Mouse (Mus musculus) neutrophil, adult 83 days (primary cell): Measurements from ENCODE around the gene Srp9. TPM values are rescaled to one million over a fixed set of nuclear protein-coding genes. Genes with fewer than 3 reads are reported as not detected.

Experiments used
- total RNA-seq, 2 experiments: library from RNA; stranded (reverse); gene quantifications; one replicate each; pipeline ENCODE4 v1.2.4; 2023

Gene Srp9
- 10 to 100 TPM; 37.8 to 45.8 TPM for total RNA-seq

DNA sequence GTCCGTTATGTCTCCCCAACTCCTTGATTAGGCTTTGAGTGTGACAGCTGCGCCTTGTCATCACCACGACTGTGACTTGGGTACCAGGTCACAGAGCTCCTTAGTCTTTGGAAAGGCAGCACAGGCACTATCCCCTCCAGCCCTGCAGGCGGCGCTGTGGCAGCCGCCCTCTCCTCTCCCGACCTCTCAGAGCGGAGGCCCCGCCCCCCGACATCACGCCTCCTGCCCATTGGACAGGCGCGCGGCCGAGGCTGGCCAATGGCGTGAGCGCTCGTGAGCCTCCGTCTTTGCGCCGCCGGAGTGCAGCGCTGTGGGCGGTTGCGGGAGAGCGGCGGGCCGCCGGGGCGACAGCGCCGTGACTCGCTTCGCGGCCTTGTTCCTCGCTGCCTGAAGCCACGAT is at the start of gene Srp9:
TSS of gene Srp9 (plus strand) at position 232 of the 400 bp plus-strand sequence.

GRCm38 (mm10) chr1:182164386-182164785 is 39.8 kb downstream of the Srp9 start, which contains the start of gene Vmn1r1:
Vmn1r1 (minus strand) TSS chr1:182164486.

Other genes starting within 250 kb of the Srp9 start
- 1 to 10 TPM; 1.5 to 2.5 TPM for gene Enah, start 104.7 kb upstream of the Srp9 start, total RNA-seq
- gene Vmn1r1, start 39.7 kb downstream of the Srp9 start, total RNA-seq: not detected
- gene Degs1, start 158.1 kb downstream of the Srp9 start, total RNA-seq: 100 to 1,000 TPM; 183 to 203 TPM
- gene Fbxo28, start 216.9 kb downstream of the Srp9 start, total RNA-seq: 10 to 100 TPM; 30.9 to 31.5 TPM